Mouse (Mus musculus) cerebellum, postnatal 4 days (tissue): ENCODE measurements around the gene Sorbs2.

ENCODE experiments used
- DNase-seq, 2 experiments: peaks; one replicate each; pipeline ENCODE4 v3.0.0; 2022; ENCODE audit warnings: low spot score in 2 of 2, mixed read lengths in 1 of 2

Gene Sorbs2

DNA sequence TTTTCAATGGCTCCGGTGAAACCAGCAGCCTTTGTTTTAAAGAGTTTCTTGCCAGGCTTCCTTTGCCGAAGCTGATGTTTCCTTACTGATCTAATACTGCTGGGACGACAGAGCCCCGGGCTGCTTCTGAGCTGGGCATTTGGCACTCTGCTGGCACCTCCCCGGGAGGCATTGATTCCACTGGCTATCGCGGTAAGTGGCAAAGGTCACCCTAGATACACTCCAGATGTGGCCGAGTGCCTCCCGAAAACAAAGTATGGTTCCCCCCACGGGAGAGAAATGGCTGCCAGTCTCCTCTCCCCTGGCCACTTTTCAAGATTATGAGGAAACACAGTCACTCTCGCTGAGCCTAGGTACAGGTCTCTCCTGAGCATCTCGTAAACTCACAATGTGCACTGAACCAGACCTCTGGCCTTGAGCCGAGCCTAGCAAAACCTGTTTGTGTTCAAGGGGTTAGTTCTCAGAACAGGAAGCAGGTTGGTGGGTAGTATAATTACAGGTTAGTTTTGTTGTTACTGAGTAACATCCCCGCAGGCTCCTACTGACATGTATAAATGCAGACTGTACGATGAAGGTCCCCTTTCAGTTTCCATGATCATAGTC lies 114.1 kb downstream of the Sorbs2 start:
- no peak for DNase-seq

- no peak for DNase-seq
Measured at GRCm38 (mm10) chr8:45626406-45626805, 118.8 kb downstream of the Sorbs2 start.

- peak; percentile 32 to 60 for DNase-seq
Measured at GRCm38 (mm10) chr8:45627246-45628241, 120.0 kb downstream of the Sorbs2 start.

- DNase-seq = no peak
Measured at GRCm38 (mm10) chr8:45628421-45629065, 121.0 kb downstream of the Sorbs2 start.

DNA sequence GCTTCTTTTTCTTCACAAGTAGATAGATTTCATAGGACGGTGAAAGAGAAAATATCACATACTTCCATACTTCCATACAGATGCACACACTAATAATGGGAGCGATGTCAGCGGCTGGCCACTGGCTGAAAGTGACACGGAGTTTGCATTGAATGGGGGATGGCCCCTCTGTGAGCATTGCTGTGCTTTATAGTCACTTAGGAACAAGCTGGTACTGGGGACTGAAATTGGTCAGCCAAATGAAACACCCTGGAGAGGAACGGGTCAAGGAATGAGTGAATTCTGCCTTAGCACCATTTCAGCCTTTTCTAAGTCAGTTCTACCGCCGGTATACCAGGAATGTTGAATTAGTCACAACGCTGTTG lies 121.5 kb downstream of the Sorbs2 start:
- DNase-seq = no peak

GRCm38 (mm10) chr8:45631023-45631422 lies 123.4 kb downstream of the Sorbs2 start:
- no peak for DNase-seq

DNA sequence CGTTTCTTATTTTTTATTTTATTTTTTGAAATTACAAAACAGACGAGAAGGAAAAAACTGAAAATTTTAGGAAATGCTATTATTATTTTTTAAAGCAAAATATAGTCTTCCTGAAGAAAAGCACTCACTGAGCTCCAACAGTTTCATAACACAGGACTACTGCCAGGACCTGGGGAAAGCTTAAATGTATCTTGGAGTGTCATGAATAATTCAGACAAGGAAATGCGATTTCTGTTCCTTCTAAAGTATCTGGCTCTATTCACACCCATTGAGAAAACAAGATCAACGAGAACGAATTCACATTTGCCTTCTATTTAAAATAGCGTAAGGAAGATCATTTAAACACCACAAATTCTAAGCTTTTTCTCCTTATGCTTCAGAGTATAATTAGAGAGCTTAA lies 127.6 kb downstream of the Sorbs2 start:
- no peak for DNase-seq

- DNase-seq = no peak
Measured at GRCm38 (mm10) chr8:45637745-45638144, 130.2 kb downstream of the Sorbs2 start.

DNA sequence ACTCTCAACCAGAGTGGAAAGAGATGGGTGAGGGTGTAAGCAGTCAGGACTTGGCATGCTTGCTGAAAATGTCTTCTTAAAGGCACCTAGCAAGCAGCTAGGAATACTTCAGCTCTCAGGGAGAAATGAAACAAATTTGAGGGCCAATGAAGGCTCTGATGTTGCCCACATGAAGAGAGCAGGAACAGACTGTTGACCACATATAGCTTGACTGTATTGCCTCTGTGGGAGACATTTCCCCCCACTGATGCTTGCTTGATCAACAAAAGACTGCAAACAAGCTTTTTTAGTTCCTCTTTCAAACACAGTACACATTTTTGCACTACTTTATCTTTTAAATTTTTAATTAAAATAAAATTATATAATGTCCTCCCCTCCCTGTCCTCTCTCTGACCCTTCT lies 131.9 kb downstream of the Sorbs2 start:
- no peak for DNase-seq

- no peak for DNase-seq
Measured at GRCm38 (mm10) chr8:45644651-45645050, 137.1 kb downstream of the Sorbs2 start.

- DNase-seq = no peak
Measured at GRCm38 (mm10) chr8:45649063-45649462, 141.5 kb downstream of the Sorbs2 start.

DNA sequence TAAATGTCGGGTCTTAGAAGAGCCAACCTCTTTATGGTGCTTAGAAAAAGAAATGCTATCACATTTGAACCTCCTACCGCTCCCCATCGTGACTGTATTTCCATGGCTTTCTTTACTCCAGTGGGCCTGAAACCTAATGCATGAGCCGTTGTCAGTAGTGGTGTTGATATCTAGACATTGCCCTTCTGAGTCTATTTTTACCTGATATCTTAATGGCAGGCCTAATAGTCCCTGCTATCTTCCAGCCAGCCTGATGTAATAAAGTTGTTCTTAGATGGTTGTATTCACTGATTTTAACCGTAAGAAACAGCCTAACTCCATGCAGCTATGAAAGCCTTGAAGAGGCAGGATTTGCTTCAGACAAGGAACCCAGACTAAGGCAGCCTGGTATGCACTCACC lies 142.4 kb downstream of the Sorbs2 start:
- DNase-seq = no peak

- DNase-seq = no peak
Measured at GRCm38 (mm10) chr8:45658021-45658420, 150.4 kb downstream of the Sorbs2 start.

GRCm38 (mm10) chr8:45658458-45659325 lies 151.1 kb downstream of the Sorbs2 start:
- DNase-seq = no peak

DNA sequence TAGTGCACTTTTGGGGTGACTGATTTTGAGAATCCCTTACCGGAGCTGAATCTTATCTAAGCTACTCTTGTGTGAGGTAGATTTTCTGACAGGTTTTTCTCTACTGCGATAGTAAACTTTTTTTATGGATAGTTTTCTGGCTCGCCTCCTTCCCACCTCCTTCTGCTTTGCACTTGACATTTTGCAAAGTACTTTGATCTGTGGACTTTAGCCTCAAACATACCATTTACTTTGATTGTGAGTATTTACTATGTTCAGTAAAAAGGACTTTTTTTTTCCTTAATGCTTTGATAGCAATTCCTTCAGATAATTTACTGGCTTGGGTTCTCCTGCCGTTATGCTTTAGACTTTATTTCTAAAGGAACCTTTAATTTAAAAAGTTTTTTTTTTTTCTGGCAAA lies 151.9 kb downstream of the Sorbs2 start:
- no peak for DNase-seq

GRCm38 (mm10) chr8:45660570-45660969 lies 153.0 kb downstream of the Sorbs2 start:
- DNase-seq = no peak

- no peak for DNase-seq
Measured at GRCm38 (mm10) chr8:45661605-45662004, 154.0 kb downstream of the Sorbs2 start.

DNA sequence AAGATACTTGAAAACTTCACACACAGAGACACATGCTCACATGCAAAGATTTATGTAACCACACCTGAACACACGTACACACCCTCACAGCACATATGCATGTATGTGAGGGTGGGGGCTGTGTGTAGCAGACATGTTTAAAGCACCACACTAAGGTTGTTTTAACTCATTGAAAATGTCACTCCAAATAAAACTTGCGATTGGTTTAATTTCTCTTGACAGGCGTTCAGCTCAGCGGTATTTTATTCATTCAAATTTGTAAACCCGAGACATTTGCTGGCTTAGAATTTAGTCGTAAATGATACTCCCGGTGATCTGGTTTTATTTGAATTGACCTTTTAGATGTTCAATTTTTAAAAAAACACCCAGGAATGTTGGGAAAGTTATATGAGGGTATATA lies 158.6 kb downstream of the Sorbs2 start:
- no peak for DNase-seq

- DNase-seq = no peak
Measured at GRCm38 (mm10) chr8:45673149-45673548, 165.6 kb downstream of the Sorbs2 start.

- no peak for DNase-seq
Measured at GRCm38 (mm10) chr8:45675821-45676279, 168.3 kb downstream of the Sorbs2 start.

DNA sequence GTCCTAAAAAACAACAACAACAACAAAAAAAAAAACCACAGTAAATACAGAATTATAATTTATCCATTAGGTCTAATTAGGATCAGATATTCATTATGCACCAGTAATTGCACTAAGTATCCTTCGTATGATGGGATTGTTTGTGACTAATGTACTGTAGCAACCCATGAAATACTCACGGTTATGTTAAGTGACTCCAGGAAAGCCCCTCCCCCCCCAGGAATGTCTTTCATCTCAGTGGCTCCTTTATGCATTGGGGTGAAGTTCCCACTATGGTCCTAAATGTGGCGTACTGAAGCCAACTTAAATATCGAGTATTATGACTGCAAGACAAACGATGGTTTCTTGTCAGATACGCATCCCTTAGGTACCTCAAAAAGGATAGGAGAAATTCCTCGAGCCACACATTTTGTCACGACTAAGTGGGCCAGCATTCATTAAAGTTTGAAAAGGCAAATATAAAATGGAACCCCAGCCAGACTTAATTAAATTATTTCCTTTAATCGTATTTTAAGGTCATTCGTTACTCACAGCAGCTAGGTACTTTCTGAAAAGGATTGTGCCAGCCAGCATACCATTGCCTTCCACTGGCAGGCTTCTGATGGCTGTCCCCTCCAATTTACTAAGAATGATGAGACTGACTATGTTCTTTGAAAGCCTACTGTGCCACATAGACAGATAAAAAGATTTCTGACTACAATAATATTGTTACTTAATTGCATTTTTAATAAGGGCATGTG lies 169.7 kb downstream of the Sorbs2 start:
- DNase-seq = no peak
